Mouse (Mus musculus) lung, postnatal 25 days (tissue): ENCODE results near the gene Scaf11.
"Not testable (repeated sequence)": the region's sequence is repeated elsewhere in the genome, so short reads cannot be mapped to it uniquely, and the experiment has no call there.

Experiments
- DNase-seq: peaks from one replicate; pipeline ENCODE4 v3.0.0; 2022; ENCODE audit warnings: low spot score

Scaf11 gene

DNA sequence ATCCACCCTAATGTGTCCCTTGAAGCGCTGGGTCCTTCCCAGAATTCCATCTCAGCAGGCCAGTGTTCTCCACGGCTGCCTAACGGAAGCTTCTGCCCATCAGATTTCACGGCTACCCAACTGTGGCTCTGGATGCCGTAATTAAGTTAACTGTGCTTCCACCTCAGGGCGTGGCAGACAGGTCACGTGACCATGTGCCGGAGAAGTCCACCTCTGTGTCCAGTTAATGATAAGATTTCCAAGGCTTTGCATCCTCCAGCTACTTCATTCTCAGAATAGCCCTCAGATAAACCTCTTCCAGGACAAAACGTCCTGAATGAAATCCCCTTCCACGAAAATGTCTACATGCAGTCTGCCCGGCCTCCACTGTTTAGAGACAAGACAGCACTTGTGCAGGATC is 4.4 kb upstream of the Scaf11 start:
- DNase-seq, result no peak

DNA sequence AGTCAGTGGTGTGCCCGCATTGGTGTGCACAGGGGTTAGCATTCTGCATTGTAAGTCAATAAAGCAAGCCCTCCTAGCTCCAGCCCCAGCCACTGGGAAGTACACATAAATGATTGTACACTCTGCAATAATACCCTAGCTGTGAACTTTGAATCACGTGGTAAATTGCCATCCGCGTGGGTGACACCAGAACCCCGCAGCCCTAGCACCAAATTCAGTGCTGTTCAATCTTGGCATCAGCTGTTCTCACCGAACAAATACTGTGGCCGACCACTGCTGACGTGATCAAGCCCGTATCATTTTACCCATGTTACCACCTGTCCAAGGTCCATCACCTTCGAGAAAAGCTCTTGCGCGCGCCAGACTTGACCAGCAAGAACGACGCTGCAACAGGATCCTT is 3.2 kb upstream of the Scaf11 start:
- no peak for DNase-seq

- no peak for DNase-seq
These were observed 2.0 kb upstream of the Scaf11 start for GRCm38 (mm10) chr15:96462611-96463010.

GRCm38 (mm10) chr15:96461541-96462512 is 1.2 kb upstream of the Scaf11 start:
- no peak for DNase-seq

GRCm38 (mm10) chr15:96460451-96460729 is 253 bp downstream of the Scaf11 start:
- no peak for DNase-seq

DNA sequence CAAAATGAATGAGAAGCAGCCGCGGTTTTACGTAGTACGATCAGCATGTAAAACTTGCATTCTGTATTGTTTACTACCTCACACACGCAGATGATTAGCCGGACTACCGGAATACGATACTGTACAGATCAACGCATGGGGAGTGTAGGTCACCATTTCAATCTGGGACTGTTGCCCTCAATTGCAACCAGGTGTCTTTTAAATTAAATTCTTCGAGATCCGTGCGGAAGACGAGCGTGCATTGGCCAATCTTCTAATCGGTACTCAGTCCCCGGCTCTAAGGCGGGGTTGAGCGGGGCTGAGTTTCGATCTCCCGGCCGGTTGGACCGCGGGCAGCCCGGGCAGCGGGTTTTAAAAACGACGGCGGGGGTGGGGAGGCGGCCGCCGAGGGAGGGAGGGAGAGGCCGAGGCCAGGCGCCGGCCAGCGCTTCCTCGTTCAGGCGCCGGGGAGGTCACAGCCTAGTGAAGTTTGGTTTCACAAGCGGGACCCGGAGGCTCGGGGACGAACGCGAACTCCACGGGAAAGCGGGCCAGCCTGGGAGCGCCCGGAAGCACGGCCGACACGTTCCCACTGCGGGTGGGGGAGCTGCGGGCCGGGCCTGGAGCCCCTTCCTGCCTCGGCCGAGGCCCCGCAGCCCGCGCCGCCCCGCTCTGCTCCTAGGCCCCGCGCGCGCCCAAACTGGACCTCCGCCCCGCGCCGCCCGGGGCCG is 747 bp downstream of the Scaf11 start:
- DNase-seq, result peak; percentile 57

DNA sequence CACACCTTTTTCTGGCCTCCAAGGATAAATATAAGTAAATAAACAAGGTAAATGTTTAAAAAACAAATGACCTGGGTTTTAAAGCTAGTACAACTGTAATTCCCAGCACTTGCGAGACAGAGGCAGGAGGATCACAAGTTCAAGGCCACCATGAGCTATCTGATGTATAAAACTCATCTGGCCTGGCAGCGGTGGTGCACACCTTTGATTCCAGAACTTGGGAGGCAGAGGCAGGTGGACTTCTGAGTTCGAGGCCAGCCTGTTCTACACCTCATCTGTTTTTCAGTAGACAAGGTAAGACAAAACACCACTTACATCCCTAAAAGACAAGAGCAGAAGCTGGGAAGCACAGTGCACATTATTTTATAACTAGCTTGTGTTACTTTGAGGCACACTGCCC is 2.4 kb downstream of the Scaf11 start:
- DNase-seq, result no peak

DNA sequence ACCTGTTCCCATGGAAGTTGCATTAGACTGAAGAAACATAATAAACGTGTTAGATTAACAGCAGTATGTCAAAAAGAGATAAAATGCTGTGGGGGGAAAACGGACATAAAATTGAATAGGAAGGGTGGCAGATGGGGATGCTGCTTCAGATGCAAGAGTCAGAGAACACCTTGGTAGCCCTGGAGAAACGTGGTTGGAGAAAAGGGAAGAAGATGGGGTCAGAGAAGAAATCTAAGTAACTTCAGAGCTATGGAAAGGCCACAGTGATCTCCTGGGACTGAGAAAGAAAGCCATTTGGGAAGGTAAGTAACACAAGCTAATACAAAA is 3.3 kb downstream of the Scaf11 start:
- DNase-seq, result no peak

DNA sequence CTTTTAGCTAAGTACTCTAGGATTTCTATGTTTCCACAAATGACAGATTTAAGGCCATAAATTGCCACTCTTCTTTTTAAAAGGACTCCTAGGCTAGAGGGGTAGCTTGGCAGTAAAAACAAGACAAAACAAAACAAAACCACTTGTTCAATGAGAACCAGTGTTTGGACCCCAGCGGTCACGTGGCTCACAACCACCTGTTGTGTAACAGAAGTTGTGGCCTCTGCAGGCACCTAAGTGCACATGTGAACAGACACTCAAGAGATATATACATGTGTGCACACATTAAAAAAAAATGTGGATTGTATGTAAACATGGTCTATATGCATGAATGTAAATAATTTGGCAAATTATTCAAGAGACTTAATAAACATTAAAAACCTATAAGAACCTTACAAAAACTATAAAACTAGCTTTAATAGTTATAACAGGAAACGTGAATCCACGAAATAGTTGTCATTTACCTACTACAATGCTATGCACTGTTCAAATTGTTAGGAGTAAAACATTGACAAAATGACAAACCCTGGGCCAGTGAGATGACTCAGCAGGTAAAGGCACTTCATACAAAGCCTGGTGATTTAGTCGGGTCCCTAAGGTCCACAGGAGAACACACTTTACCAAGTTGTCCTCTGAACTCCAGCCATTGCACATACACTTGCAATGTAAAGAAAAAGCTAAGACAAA is 3.8 kb downstream of the Scaf11 start:
- no peak for DNase-seq

GRCm38 (mm10) chr15:96455595-96456214 is 4.9 kb downstream of the Scaf11 start:
- DNase-seq, result no peak

DNA sequence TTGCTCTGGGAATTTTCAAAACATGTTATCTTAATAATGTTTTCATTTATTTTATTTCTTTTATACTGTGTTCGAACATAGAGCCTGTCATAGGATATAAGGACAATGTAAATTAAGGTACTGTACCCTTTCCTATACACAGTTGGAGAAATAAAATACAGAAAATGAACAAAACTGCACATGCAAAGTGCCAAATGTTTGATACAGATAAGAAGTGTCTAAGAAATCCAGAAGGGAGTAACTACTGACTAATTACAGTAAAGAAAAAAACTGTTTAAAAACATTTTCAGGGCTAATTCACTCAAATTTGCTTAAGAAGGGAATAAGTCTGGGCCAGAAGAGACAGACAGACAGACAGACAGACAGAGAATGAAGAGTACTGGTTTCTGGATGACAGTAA is 7.3 kb downstream of the Scaf11 start:
- DNase-seq, result no peak

- no peak for DNase-seq
These were observed 11.9 kb downstream of the Scaf11 start for GRCm38 (mm10) chr15:96448656-96449299.

DNA sequence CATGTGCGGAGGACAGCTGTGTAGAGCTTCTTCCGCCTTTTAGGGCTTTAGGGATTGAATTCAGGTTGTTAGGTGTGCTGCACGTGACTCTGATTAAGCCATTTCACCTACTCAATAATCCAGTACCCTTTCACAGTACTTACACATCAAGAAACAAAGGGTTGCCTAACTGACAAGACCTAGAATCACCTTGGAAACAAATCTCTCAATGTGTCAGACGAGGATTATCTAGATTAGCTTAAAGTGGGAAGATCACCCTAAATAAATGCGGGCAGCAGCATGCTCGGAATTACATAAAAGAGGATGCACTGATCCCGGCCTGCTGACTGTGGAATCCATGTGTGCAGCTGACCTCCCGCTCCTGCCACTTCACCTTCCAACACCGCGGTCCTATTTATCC is 13.9 kb downstream of the Scaf11 start:
- DNase-seq, result no peak

DNA sequence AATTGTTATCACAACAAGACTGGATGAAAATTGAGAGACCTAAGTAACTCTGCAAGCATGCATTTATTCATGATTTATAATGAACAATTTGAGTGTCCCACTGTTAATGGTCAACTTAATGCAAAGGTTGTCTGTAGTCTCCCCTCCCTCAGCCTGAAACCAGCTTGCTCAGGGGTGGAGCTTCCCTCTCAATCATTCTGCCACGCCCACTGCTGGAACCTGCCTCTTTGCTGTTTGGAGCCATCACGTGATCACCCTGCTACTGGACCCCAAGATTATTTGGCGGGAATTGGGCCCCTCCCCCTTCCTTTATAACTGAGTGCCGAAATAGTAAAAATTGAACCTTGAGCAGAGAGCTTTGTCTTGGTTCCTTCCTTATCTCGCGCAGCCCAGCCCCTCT is 19.2 kb downstream of the Scaf11 start:
- not testable (repeated sequence) for DNase-seq

GRCm38 (mm10) chr15:96434202-96434601 is 26.4 kb downstream of the Scaf11 start:
- no peak for DNase-seq

- DNase-seq, result no peak
These were observed 40.7 kb downstream of the Scaf11 start for GRCm38 (mm10) chr15:96419920-96420319.

- DNase-seq, result no peak
These were observed 42.5 kb downstream of the Scaf11 start for GRCm38 (mm10) chr15:96418161-96418560.

DNA sequence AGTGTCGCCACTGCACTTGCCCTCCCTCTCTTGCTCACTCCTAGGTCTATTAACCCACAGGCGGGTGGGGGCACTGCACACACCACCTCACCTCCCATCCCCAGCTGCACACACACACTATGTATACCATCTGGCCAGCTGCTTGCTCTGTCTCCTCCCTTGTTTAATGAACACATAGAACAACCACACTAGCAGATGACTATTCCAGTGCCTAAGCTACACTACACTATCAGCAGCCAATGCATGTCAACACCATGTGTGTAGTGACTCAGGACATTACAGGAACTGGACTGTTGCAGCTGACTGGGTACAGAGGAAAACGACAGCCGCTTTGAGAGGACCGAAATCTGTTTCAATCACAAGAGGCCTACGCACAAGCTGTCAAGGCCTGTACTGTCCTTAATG is 51.9 kb downstream of the Scaf11 start:
- DNase-seq, result no peak

- DNase-seq, result no peak
These were observed 53.5 kb downstream of the Scaf11 start for GRCm38 (mm10) chr15:96407151-96407550.

- no peak for DNase-seq
These were observed 54.4 kb downstream of the Scaf11 start for GRCm38 (mm10) chr15:96406253-96406652.

DNA sequence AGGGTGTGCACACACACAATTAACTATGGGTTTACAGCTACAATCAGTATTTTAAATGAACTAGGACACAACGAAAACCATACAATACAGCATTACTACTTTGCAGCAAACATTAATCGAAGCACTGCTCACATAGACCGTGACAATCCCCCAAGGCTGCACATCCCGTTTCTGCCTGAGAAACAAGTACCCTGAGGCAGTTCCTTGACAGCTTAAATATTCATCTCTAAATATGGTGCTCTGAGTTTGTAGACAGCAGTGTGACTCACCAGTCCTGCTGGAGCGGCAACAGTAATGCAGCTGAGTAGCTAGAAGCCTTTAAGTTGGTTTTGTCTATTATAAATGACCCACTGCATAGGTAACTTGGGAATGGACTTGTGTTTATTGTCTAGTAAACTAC is 55.1 kb downstream of the Scaf11 start:
- no peak for DNase-seq

GRCm38 (mm10) chr15:96398333-96398732 is 62.3 kb downstream of the Scaf11 start:
- no peak for DNase-seq
